Mouse (Mus musculus) stomach, postnatal 0 days (tissue): ENCODE data around the gene Ncoa4. TPM values are rescaled to one million over a fixed set of nuclear protein-coding genes. Genes with fewer than 3 reads are reported as not detected.

Experiments used
- ATAC-seq: fragments of 200-750 bp; cut with Nextera tagmentation; 2 replicates; pipeline ENCODE4 v1.8.0; 2017; ENCODE audit not compliant: low FRiP score, low TSS enrichment
- DNase-seq: peaks from one replicate; pipeline ENCODE4 v3.0.0-alpha.2; 2016; ENCODE audit warnings: low spot score
- H3K27ac ChIP-seq: fragments of 300-500 bp; sonication (generic); replicated peaks from 2 replicates; pipeline ENCODE4 v1.5.1; 2014; ENCODE audit warnings: mild to moderate bottlenecking, control low read depth
- H3K27me3 ChIP-seq: fragments of 300-500 bp; sonication (generic); 2 replicates; pipeline ENCODE4 v1.6.1; 2014; ENCODE audit warnings: low read length; ENCODE audit not compliant: control insufficient read depth, insufficient read depth
- H3K36me3 ChIP-seq: fragments of 300-500 bp; sonication (generic); 2 replicates; pipeline ENCODE4 v1.6.1; 2014; ENCODE audit warnings: low read length, mixed read lengths; ENCODE audit not compliant: control insufficient read depth, insufficient read depth
- H3K4me1 ChIP-seq: fragments of 300-500 bp; sonication (generic); replicated peaks from 2 replicates; pipeline ENCODE4 v1.6.1; 2014; ENCODE audit warnings: antibody characterized with exemption; ENCODE audit not compliant: control insufficient read depth, insufficient read depth
- H3K4me2 ChIP-seq: fragments of 300-500 bp; sonication (generic); replicated peaks from 2 replicates; pipeline ENCODE4 v1.6.1; 2014; ENCODE audit warnings: low read depth, mild to moderate bottlenecking, control low read depth, moderate library complexity
- H3K4me3 ChIP-seq: fragments of 300-500 bp; sonication (generic); 2 replicates; pipeline ENCODE4 v1.5.1; 2014; ENCODE audit warnings: low read depth, low read length, control low read depth
- H3K9ac ChIP-seq: fragments of 300-500 bp; sonication (generic); 2 replicates; pipeline ENCODE4 v1.6.1; 2014; ENCODE audit warnings: mild to moderate bottlenecking, low read length, control low read depth, mixed read lengths
- H3K9me3 ChIP-seq: fragments of 300-500 bp; sonication (generic); 2 replicates; pipeline ENCODE4 v1.6.1; 2016; ENCODE audit warnings: low read length; ENCODE audit not compliant: control insufficient read depth
- CTCF ChIP-seq: IDR thresholded peaks from 2 replicates; pipeline ENCODE4 v1.5.1; 2016; ENCODE audit warnings: antibody characterized with exemption, low read depth, mild to moderate bottlenecking, moderate library complexity
- EP300 ChIP-seq: optimal IDR thresholded peaks from 2 replicates; pipeline ENCODE3; 2016; ENCODE audit warnings: antibody characterized with exemption
- WGBS: fragments of 180-500 bp; shearing (Covaris S2); extraction: QIAGEN DNeasy Blood & Tissue Kit; methylation state at CpG from one replicate; pipeline ENCODE4 v1.1.7; 2014; 5-methylcytosine and 5-hydroxymethylcytosine counted together
- polyA plus RNA-seq: library from polyadenylated mRNA; unstranded; fragments of >200 nt; fragmentation: Nextera tagmentation; extraction: Ambion mirVana; gene quantifications from 2 replicates; pipeline ENCODE4 v1.2.1, GENCODE M21; 2015

Ncoa4 gene
- polyA plus RNA-seq, 1 experiment from 2014 or later, result 100 TPM

DNA sequence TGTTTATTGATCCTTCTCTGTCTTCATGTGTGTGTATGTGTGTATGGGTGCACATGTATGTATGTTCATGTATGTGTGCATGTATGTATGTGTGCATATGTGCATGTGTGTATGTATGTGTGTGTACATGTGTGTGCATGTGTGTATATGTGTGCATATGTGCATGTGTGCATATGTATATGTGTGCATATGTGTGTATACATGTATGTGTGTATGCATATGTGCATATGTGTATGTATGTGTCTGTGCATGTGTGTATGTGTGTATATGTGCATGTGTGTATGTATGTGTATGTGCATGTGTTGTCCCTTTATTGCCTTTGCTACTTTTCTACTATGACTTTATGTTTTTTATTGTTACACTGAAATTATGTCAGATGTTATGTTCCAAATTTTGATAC is 14.9 kb upstream of the Ncoa4 start:
- DNase-seq, result no peak
- Histone ChIP-seq H3K4me2 (no peak overlapping the region), H3K27me3 (no peaks in the 10 kb centered on the region), H3K27ac (no peak overlapping the region), H3K4me3 (no peak overlapping the region), H3K4me1 (no peaks in the 10 kb centered on the region), H3K36me3 (no peaks in the 10 kb centered on the region), H3K9me3 (no peaks in the 10 kb centered on the region), H3K9ac (no peak overlapping the region)
- ATAC-seq, result no peak
- TF ChIP-seq EP300, result no peak
- no peak for TF ChIP-seq CTCF

- Histone ChIP-seq H3K9ac (no peak overlapping the region), H3K36me3 (no peaks in the 10 kb centered on the region), H3K4me3 (no peak overlapping the region), H3K4me2 (no peak overlapping the region), H3K27ac (no peak overlapping the region), H3K27me3 (no peaks in the 10 kb centered on the region), H3K4me1 (no peaks in the 10 kb centered on the region), H3K9me3 (no peaks in the 10 kb centered on the region)
- WGBS, result 64% methylated on average over 4 of the region's 4 CpGs
- DNase-seq (no peak), ATAC-seq (no peak)
- TF ChIP-seq EP300, result no peak
- TF ChIP-seq CTCF, result no peak
Observed at GRCm38 (mm10) chr14:32145401-32145800, 14.3 kb upstream of the Ncoa4 start.

GRCm38 (mm10) chr14:32145809-32146511 is 13.7 kb upstream of the Ncoa4 start:
- Histone ChIP-seq H3K9me3 (no peaks in the 10 kb centered on the region), H3K9ac (no peak overlapping the region), H3K4me1 (no peaks in the 10 kb centered on the region), H3K4me3 (no peak overlapping the region), H3K36me3 (no peaks in the 10 kb centered on the region), H3K27me3 (no peaks in the 10 kb centered on the region), H3K4me2 (no peak overlapping the region), H3K27ac (no peak overlapping the region)
- no peak for TF ChIP-seq EP300
- DNase-seq (no peak), ATAC-seq (no peak)
- WGBS, result 72% methylated on average over 7 of the region's 7 CpGs

- no peak overlapping the region for H3K4me3 ChIP-seq
- no peak overlapping the region for H3K4me2 ChIP-seq
- no peak overlapping the region for H3K27ac ChIP-seq
- H3K4me1 ChIP-seq, result no peaks in the 10 kb centered on the region
- ATAC-seq (no peak), DNase-seq (no peak)
- 73% methylated on average over 2 of the region's 2 CpGs for WGBS
- H3K27me3 ChIP-seq, result no peaks in the 10 kb centered on the region
- H3K9ac ChIP-seq, result no peak overlapping the region
- H3K36me3 ChIP-seq, result no peaks in the 10 kb centered on the region
- TF ChIP-seq CTCF (no peak), EP300 (no peak)
- no peaks in the 10 kb centered on the region for H3K9me3 ChIP-seq
Observed at GRCm38 (mm10) chr14:32146578-32146977, 13.1 kb upstream of the Ncoa4 start.

DNA sequence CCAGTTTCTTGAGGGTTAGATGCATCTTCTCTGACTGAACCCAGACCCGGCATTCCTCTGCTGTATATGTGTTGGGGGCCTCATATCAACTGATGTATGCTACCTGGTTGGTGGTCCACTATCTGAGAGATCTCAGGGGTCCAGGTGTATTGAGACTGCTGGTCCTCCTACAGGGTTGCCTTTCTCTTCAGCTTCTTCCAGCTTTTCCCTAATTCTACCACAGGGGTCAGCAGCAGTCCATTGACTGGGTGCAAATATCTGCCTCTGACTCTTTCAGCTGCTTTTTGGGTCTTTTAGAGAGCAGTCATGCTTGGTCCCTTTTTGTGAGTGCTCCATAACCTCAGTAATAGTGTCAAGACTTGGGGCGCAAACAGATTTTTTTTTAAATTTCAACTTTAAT is 8.8 kb upstream of the Ncoa4 start:
- 92% methylated on average over 2 of the region's 2 CpGs for WGBS
- no peak for DNase-seq
- Histone ChIP-seq H3K27ac (no peak overlapping the region), H3K36me3 (no peaks in the 10 kb centered on the region), H3K9me3 (no peaks in the 10 kb centered on the region), H3K4me1 (no peaks in the 10 kb centered on the region), H3K27me3 (no peaks in the 10 kb centered on the region), H3K4me3 (no peak overlapping the region), H3K4me2 (no peak overlapping the region), H3K9ac (no peak overlapping the region)
- no peak for TF ChIP-seq EP300
- peak; percentile 51 for TF ChIP-seq CTCF
- no peak for ATAC-seq

GRCm38 (mm10) chr14:32152243-32152965 is 7.3 kb upstream of the Ncoa4 start:
- Histone ChIP-seq H3K27me3 (no peaks in the 10 kb centered on the region), H3K9ac (no peak overlapping the region), H3K27ac (no peak overlapping the region), H3K4me1 (no peaks in the 10 kb centered on the region), H3K36me3 (no peaks in the 10 kb centered on the region), H3K4me3 (no peak overlapping the region), H3K4me2 (no peak overlapping the region), H3K9me3 (no peaks in the 10 kb centered on the region)
- WGBS, result 88% methylated on average over 18 of the region's 18 CpGs
- no peak for TF ChIP-seq CTCF
- no peak for TF ChIP-seq EP300
- no peak for ATAC-seq
- no peak for DNase-seq
